In the genomic region with DNA sequence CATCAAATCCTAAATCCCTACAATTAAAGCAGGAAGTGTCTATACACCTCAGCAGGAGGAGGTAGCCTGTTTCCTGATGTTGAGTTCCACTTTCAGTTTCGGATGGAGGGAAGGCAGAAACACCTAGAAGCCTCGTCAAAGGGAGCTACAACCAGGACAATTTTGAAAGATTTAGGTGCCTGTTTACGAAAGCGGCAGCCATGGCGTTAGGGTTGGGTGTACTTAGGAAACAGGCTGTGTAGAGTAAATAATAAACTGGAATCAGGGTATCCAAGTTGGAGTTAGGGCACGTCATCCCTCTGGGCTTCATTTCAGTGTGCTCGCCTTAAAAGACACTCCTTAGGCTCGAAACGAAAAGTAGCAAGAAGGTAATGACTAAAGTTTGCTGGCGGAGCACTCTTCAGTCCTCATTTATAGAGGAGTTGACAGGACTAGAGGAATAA, we compare ENCODE assay signal across 8 mouse cellular contexts. TPM values are rescaled to one million over a fixed set of nuclear protein-coding genes. Genes with fewer than 3 reads are reported as not detected.
DNase-seq lines count a peak whose midpoint lies in the region; ATAC-seq and TF ChIP-seq lines count a peak whose summit lies in the region.

No protein-coding gene starts in this region.

- H3K4me1 ChIP-seq in CH12.LX (ENCODE audit: control insufficient read depth in 1 of 2, insufficient read depth in 2 of 2) = peaks cover 0 to 8% of the 10 kb centered on the region in 2 experiments; a peak in 2 of 4 replicates
- peaks cover 23% of the 10 kb centered on the region for H3K4me1 ChIP-seq in erythroblast, embryonic 14.5 days (ENCODE audit: control insufficient read depth)
- peaks cover 10% of the 10 kb centered on the region for H3K4me1 ChIP-seq in hindbrain, postnatal 0 days (ENCODE audit: insufficient read depth, low read length)
- H3K4me1 ChIP-seq in liver, embryonic 15.5 days (replicated peaks) = peaks cover 13% of the 10 kb centered on the region
- H3K4me1 ChIP-seq in neural tube, embryonic 14.5 days (ENCODE audit: control insufficient read depth, insufficient read depth, low read length) = no peaks in the 10 kb centered on the region; the same call in 1 of the 2 replicates

- peak overlapping the region; percentile 73; the same call in 1 of the 2 replicates for H3K4me2 ChIP-seq in CH12.LX (ENCODE audit: insufficient read depth, low read depth, poor library complexity, severe bottlenecking)
- peak overlapping the region; percentile 67 for H3K4me2 ChIP-seq in hindbrain, postnatal 0 days (ENCODE audit: low read depth, low read length)
- H3K4me2 ChIP-seq in liver, embryonic 15.5 days = peak overlapping the region; percentile 77
- peak overlapping the region; percentile 48 for H3K4me2 ChIP-seq in neural tube, embryonic 14.5 days (ENCODE audit: low read depth, low read length)

- in situ Hi-C loops in CH12.LX (cut with MboI; ENCODE audit: low pct_ligation_motif_present, low pct_unique_long_range_greater_than_20kb, low sequenced_read_pairs) = no loop called here

- peak; percentile 44 for ATAC-seq in hindbrain, postnatal 0 days
- ATAC-seq in liver, embryonic 15.5 days (ENCODE audit: insufficient read depth) = peak; percentile 26
- ATAC-seq in neural tube, embryonic 14.5 days (ENCODE audit: low read depth) = peak; percentile 16

- no peaks in the 10 kb centered on the region for H3K27me3 ChIP-seq in CH12.LX (replicated peaks)
- no peaks in the 10 kb centered on the region for H3K27me3 ChIP-seq in erythroblast, embryonic 14.5 days (ENCODE audit: control insufficient read depth)
- H3K27me3 ChIP-seq in hindbrain, postnatal 0 days (ENCODE audit: insufficient read depth, low read length) = no peaks in the 10 kb centered on the region
- H3K27me3 ChIP-seq in liver, embryonic 15.5 days = no peaks in the 10 kb centered on the region
- no peaks in the 10 kb centered on the region for H3K27me3 ChIP-seq in neural tube, embryonic 14.5 days (ENCODE audit: control insufficient read depth, insufficient read depth, low read length)

- H3K27ac ChIP-seq in CH12.LX (ENCODE audit: insufficient read depth, low read depth) = peak overlapping the region; percentile 70
- H3K27ac ChIP-seq in hindbrain, postnatal 0 days = peak overlapping the region; percentile 70; the same call in 1 of the 2 replicates
- peak overlapping the region; percentile 86 for H3K27ac ChIP-seq in liver, embryonic 15.5 days (replicated peaks)
- no peak overlapping the region for H3K27ac ChIP-seq in neural tube, embryonic 14.5 days (ENCODE audit: low read depth, low read length)

- dilution Hi-C loops in CH12.LX (cut with MboI; ENCODE audit: extremely low pct_ligation_motif_present, extremely low pct_unique_long_range_greater_than_20kb, low sequenced_read_pairs) = no loop called here

- 3% methylated on average over 10 of the region's 10 CpGs for WGBS in hindbrain, postnatal 0 days
- 1% methylated on average over 10 of the region's 10 CpGs for WGBS in liver, embryonic 15.5 days (ENCODE audit: insufficient replicate concordance)
- 3% methylated on average over 10 of the region's 10 CpGs for WGBS in neural tube, embryonic 14.5 days

- H3K9me3 ChIP-seq in CH12.LX (replicated peaks; ENCODE audit: low read length) = no peaks in the 10 kb centered on the region
- H3K9me3 ChIP-seq in erythroblast, embryonic 14.5 days (ENCODE audit: control insufficient read depth, low read length) = no peaks in the 10 kb centered on the region
- no peaks in the 10 kb centered on the region for H3K9me3 ChIP-seq in hindbrain, postnatal 0 days (ENCODE audit: low read length)
- H3K9me3 ChIP-seq in liver, embryonic 15.5 days (replicated peaks) = no peaks in the 10 kb centered on the region
- H3K9me3 ChIP-seq in neural tube, embryonic 14.5 days (ENCODE audit: control insufficient read depth, low read length) = no peaks in the 10 kb centered on the region

- no peak for TF ChIP-seq RAD21 in CH12.LX (IDR thresholded peaks at IDR 0.05; ENCODE audit: low read depth, low read length)

- peak overlapping the region; percentile 70 to 97 (median 90) for H3K4me3 ChIP-seq in CH12.LX (replicated peaks in 1 of 3; ENCODE audit: low read depth in 2 of 3, low read length in 2 of 3, poor library complexity in 1 of 3)
- peak overlapping the region; percentile 93 for H3K4me3 ChIP-seq in erythroblast, embryonic 14.5 days (replicated peaks)
- peak overlapping the region; percentile 74 for H3K4me3 ChIP-seq in hindbrain, postnatal 0 days (ENCODE audit: low read length)
- H3K4me3 ChIP-seq in liver, embryonic 15.5 days (replicated peaks) = peak overlapping the region; percentile 88
- H3K4me3 ChIP-seq in neural tube, embryonic 14.5 days (ENCODE audit: low read depth, low read length) = peak overlapping the region; percentile 74

- peaks cover 13% of the 10 kb centered on the region; the same call in 1 of the 2 replicates for H3K79me2 ChIP-seq in CH12.LX (replicated peaks; ENCODE audit: control insufficient read depth, extremely low read depth, insufficient read depth, poor library complexity, severe bottlenecking)

- peak; percentile 7; the same call in 1 of the 2 replicates for TF ChIP-seq EP300 in CH12.LX (IDR thresholded peaks at IDR 0.05; ENCODE audit: low read length)

- DNase-seq in 3T3-L1 (ENCODE audit: low read depth, low spot score) (peak; percentile 62), CH12.LX (ENCODE audit: extremely low read depth) (peak; percentile 40)
- no peak for DNase-seq in hindbrain, postnatal 0 days (ENCODE audit: low spot score)
- DNase-seq in right cerebral cortex, adult 2 months (ENCODE audit: low spot score in 2 of 2) = no peak
- no peak for DNase-seq in gastrocnemius, adult 18-20 months (ENCODE audit: low spot score)

- peak overlapping the region; percentile 85 for H3K9ac ChIP-seq in CH12.LX (ENCODE audit: insufficient read depth, low read depth)
- peak overlapping the region; percentile 63 for H3K9ac ChIP-seq in hindbrain, postnatal 0 days (replicated peaks; ENCODE audit: low read length)
- peak overlapping the region; percentile 78 for H3K9ac ChIP-seq in liver, embryonic 15.5 days
- H3K9ac ChIP-seq in neural tube, embryonic 14.5 days (replicated peaks; ENCODE audit: low read depth, low read length) = peak overlapping the region; percentile 64

- peaks cover 25 to 34% of the 10 kb centered on the region in 2 experiments for H3K36me3 ChIP-seq in CH12.LX (replicated peaks in 1 of 2; ENCODE audit: control insufficient read depth in 1 of 2, insufficient read depth in 1 of 2, low read length in 1 of 2)
- peaks cover 27% of the 10 kb centered on the region for H3K36me3 ChIP-seq in erythroblast, embryonic 14.5 days (ENCODE audit: control insufficient read depth)
- H3K36me3 ChIP-seq in hindbrain, postnatal 0 days (ENCODE audit: insufficient read depth, low read length) = peaks cover 19% of the 10 kb centered on the region; the same call in 1 of the 2 replicates
- H3K36me3 ChIP-seq in liver, embryonic 15.5 days (replicated peaks) = peaks cover 28% of the 10 kb centered on the region
- H3K36me3 ChIP-seq in neural tube, embryonic 14.5 days (ENCODE audit: control insufficient read depth, insufficient read depth, low read length) = peaks cover 13% of the 10 kb centered on the region; the same call in 1 of the 2 replicates

- TF ChIP-seq POLR2A in CH12.LX (IDR thresholded peaks at IDR 0.05; ENCODE audit: low read depth, low read length) = no peak

- no peak for TF ChIP-seq CTCF in CH12.LX (conservative IDR thresholded peaks at IDR 0.05 in 1 of 2, IDR thresholded peaks at IDR 0.05 in 1 of 2; ENCODE audit: low read depth in 2 of 2, low read length in 2 of 2)
- TF ChIP-seq CTCF in hindbrain, postnatal 0 days (IDR thresholded peaks at IDR 0.05; ENCODE audit: low read depth) = no peak

RNA-seq across cellular contexts. Expression of a gene that starts 0.7 kb away (rescaled TPM):
- total RNA-seq in CH12.LX (2012; rRNA removed) (97.4 and 99.9 TPM in 2 replicates), CH12.LX (2014; rRNA removed) (115 and 129 TPM in 2 replicates)
- 92.4 and 103 TPM in 2 replicates for polyA plus RNA-seq in CH12.LX (2012; ENCODE audit: insufficient read length, low read depth)
- polyA plus RNA-seq in erythroblast, embryonic 14.5 days (2012) = 3.2 and 3.4 TPM in 2 replicates
- 44.5 and 45.6 TPM in 2 replicates for total RNA-seq in hindbrain, postnatal 0 days (2014; rRNA removed)
- 82.9 and 87.7 TPM in 2 replicates for polyA plus RNA-seq in hindbrain, postnatal 0 days (2015; fragmentation: Nextera tagmentation; extraction: Ambion mirVana)
- polyA plus RNA-seq in liver, embryonic 15.5 days (2015; fragmentation: Nextera tagmentation; extraction: Ambion mirVana) = 43.1 and 48.3 TPM in 2 replicates
- 81.4 and 94.0 TPM in 2 replicates for polyA plus RNA-seq in neural tube, embryonic 14.5 days (2014; fragmentation: Nextera tagmentation; extraction: Ambion mirVana)
- 10 to 100 TPM; 30.6 to 33.3 TPM for total RNA-seq in gastrocnemius, adult 18-20 months (2021)

RNA-seq across cellular contexts. Expression of a gene that starts 12.6 kb away (rescaled TPM):
- total RNA-seq in CH12.LX (2012; rRNA removed) (not detected in 2 replicates), CH12.LX (2014; rRNA removed) (not detected in 2 replicates)
- not detected in 2 replicates for polyA plus RNA-seq in CH12.LX (2012; ENCODE audit: insufficient read length, low read depth)
- polyA plus RNA-seq in erythroblast, embryonic 14.5 days (2012) = not detected in 2 replicates
- not detected in 2 replicates for total RNA-seq in hindbrain, postnatal 0 days (2014; rRNA removed)
- polyA plus RNA-seq in hindbrain, postnatal 0 days (2015; fragmentation: Nextera tagmentation; extraction: Ambion mirVana) = 0.10 TPM in 1 of 2 replicates, not detected in the other
- not detected in 2 replicates for polyA plus RNA-seq in liver, embryonic 15.5 days (2015; fragmentation: Nextera tagmentation; extraction: Ambion mirVana)
- polyA plus RNA-seq in neural tube, embryonic 14.5 days (2014; fragmentation: Nextera tagmentation; extraction: Ambion mirVana) = not detected in 2 replicates
- total RNA-seq in gastrocnemius, adult 18-20 months (2021) = not detected

RNA-seq across cellular contexts. Expression of a gene that starts 42.9 kb away (rescaled TPM):
- total RNA-seq in CH12.LX (2012; rRNA removed) (0.47 and 1.3 TPM in 2 replicates), CH12.LX (2014; rRNA removed) (1.4 and 2.3 TPM in 2 replicates)
- polyA plus RNA-seq in CH12.LX (2012; ENCODE audit: insufficient read length, low read depth) = 3.2 and 4.1 TPM in 2 replicates
- 0.21 TPM in 1 of 2 replicates, not detected in the other for polyA plus RNA-seq in erythroblast, embryonic 14.5 days (2012)
- total RNA-seq in hindbrain, postnatal 0 days (2014; rRNA removed) = 4.2 TPM in 1 of 2 replicates, not detected in the other
- polyA plus RNA-seq in hindbrain, postnatal 0 days (2015; fragmentation: Nextera tagmentation; extraction: Ambion mirVana) = 11.6 and 13.9 TPM in 2 replicates
- polyA plus RNA-seq in liver, embryonic 15.5 days (2015; fragmentation: Nextera tagmentation; extraction: Ambion mirVana) = 1.3 and 1.5 TPM in 2 replicates
- polyA plus RNA-seq in neural tube, embryonic 14.5 days (2014; fragmentation: Nextera tagmentation; extraction: Ambion mirVana) = 10.5 and 11.2 TPM in 2 replicates
- 1 to 10 TPM; 2.8 to 3.5 TPM for total RNA-seq in gastrocnemius, adult 18-20 months (2021)

RNA-seq across cellular contexts. Expression of a gene that starts 59.6 kb away (rescaled TPM):
- total RNA-seq in CH12.LX (2012; rRNA removed) (not detected in 2 replicates), CH12.LX (2014; rRNA removed) (not detected in 2 replicates)
- not detected in 2 replicates for polyA plus RNA-seq in CH12.LX (2012; ENCODE audit: insufficient read length, low read depth)
- not detected in 2 replicates for polyA plus RNA-seq in erythroblast, embryonic 14.5 days (2012)
- total RNA-seq in hindbrain, postnatal 0 days (2014; rRNA removed) = not detected in 2 replicates
- not detected in 2 replicates for polyA plus RNA-seq in hindbrain, postnatal 0 days (2015; fragmentation: Nextera tagmentation; extraction: Ambion mirVana)
- not detected in 2 replicates for polyA plus RNA-seq in liver, embryonic 15.5 days (2015; fragmentation: Nextera tagmentation; extraction: Ambion mirVana)
- not detected in 2 replicates for polyA plus RNA-seq in neural tube, embryonic 14.5 days (2014; fragmentation: Nextera tagmentation; extraction: Ambion mirVana)
- total RNA-seq in gastrocnemius, adult 18-20 months (2021) = not detected

Comparison
In these comparisons a context has a peak if more than half of its experiments do, and no peak if none do; other contexts are left out.
1. DNase-seq: peak in 3T3-L1 (single experiment) and CH12.LX (single experiment); none in hindbrain, postnatal 0 days (single experiment), right cerebral cortex, adult 2 months (0 of 2) and gastrocnemius, adult 18-20 months (single experiment).
2. Peak in every context shown above with its lines, with median percentiles within 50 percentile points of each other: H3K4me2 ChIP-seq, H3K4me3 ChIP-seq, H3K9ac ChIP-seq and ATAC-seq.